Mouse (Mus musculus): Measurements from ENCODE around the gene Pacrg. TPM values are rescaled to one million over a fixed set of nuclear protein-coding genes. Genes with fewer than 3 reads are reported as not detected.

Pacrg gene
- total and polyA plus RNA-seq, 3 experiments: not detected

DNA sequence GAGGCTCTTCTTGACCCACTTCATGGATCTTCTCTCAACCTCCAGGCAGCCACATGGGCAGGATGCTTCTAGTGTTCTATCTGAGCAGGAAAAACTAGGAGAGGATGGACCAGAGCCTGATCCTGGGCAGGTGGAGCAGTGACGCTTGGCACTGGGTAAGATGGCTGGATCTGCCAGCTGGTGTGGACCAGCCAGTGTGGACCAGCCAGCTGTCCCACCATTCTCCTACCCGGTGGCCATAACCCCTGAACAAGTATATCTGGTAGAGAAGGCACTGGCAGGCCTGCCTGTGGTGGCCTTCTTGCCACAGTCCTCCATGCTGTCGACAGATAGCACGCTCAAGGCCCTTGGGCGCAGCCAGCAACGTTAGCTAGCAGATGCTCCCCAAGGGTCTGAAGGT, 443.2 kb downstream of the Pacrg start:
- in situ Hi-C loops (cut with MboI; ENCODE audit: low pct_ligation_motif_present, low pct_unique_long_range_greater_than_20kb, low sequenced_read_pairs): no loop called here
- dilution Hi-C loops (cut with MboI; ENCODE audit: extremely low pct_ligation_motif_present, extremely low pct_unique_long_range_greater_than_20kb, low sequenced_read_pairs): no loop called here

GRCm38 (mm10) chr17:10394855-10395254, 445.3 kb downstream of the Pacrg start:
- H3K4me2 ChIP-seq (ENCODE audit: insufficient read depth, low read depth, poor library complexity, severe bottlenecking): no peak overlapping the region
- dilution Hi-C loops (cut with MboI; ENCODE audit: extremely low pct_ligation_motif_present, extremely low pct_unique_long_range_greater_than_20kb, low sequenced_read_pairs) (no loop called here), in situ Hi-C loops (cut with MboI; ENCODE audit: low pct_ligation_motif_present, low pct_unique_long_range_greater_than_20kb, low sequenced_read_pairs) (no loop called here)
- no peak overlapping the region for H3K4me3 ChIP-seq (replicated peaks in 1 of 3; ENCODE audit: low read depth in 2 of 3, low read length in 2 of 3, poor library complexity in 1 of 3)
- no peaks in the 10 kb centered on the region for H3K36me3 ChIP-seq (replicated peaks in 1 of 2; ENCODE audit: control insufficient read depth in 1 of 2, insufficient read depth in 1 of 2, low read length in 1 of 2)
- no peaks in the 10 kb centered on the region for H3K27me3 ChIP-seq (replicated peaks)
- TF ChIP-seq ZNF384 (IDR thresholded peaks at IDR 0.05; ENCODE audit: low read depth, low read length): no peak
- no peak for TF ChIP-seq POLR2AphosphoS2 (IDR thresholded peaks at IDR 0.05; ENCODE audit: low read depth, low read length)
- TF ChIP-seq MYC (IDR thresholded peaks at IDR 0.05; ENCODE audit: low read depth, low read length): no peak
- TF ChIP-seq EP300 (IDR thresholded peaks at IDR 0.05; ENCODE audit: low read length): no peak
- TF ChIP-seq POLR2A (IDR thresholded peaks at IDR 0.05; ENCODE audit: low read depth, low read length): no peak
- no peak for TF ChIP-seq IRF4 (IDR thresholded peaks at IDR 0.05; ENCODE audit: low read depth, low read length)
- TF ChIP-seq CHD1 (IDR thresholded peaks at IDR 0.05; ENCODE audit: low read depth, low read length): no peak
- TF ChIP-seq MEF2A (IDR thresholded peaks at IDR 0.05; ENCODE audit: borderline replicate concordance, low read depth, low read length): no peak
- TF ChIP-seq E2F4 (IDR thresholded peaks at IDR 0.05; ENCODE audit: insufficient replicate concordance, low read depth, low read length): no peak
- no peak for TF ChIP-seq CTCF (conservative IDR thresholded peaks at IDR 0.05 in 1 of 2, IDR thresholded peaks at IDR 0.05 in 1 of 2; ENCODE audit: low read depth in 2 of 2, low read length in 2 of 2)
- TF ChIP-seq MXI1 (IDR thresholded peaks at IDR 0.05; ENCODE audit: low read depth, low read length): no peak
- no peak for TF ChIP-seq NRF1 (IDR thresholded peaks at IDR 0.05; ENCODE audit: low read depth, low read length)
- no peak for TF ChIP-seq RAD21 (IDR thresholded peaks at IDR 0.05; ENCODE audit: low read depth, low read length)
- no peak for TF ChIP-seq CHD2 (IDR thresholded peaks at IDR 0.05; ENCODE audit: low read length)
- no peak for TF ChIP-seq JUND (conservative IDR thresholded peaks at IDR 0.05; ENCODE audit: low read depth, low read length)
- no peak for TF ChIP-seq USF2 (conservative IDR thresholded peaks at IDR 0.05; ENCODE audit: low read depth, low read length)
- no peak for TF ChIP-seq NELFE (IDR thresholded peaks at IDR 0.05; ENCODE audit: low read depth, low read length)
- TF ChIP-seq ETS1 (conservative IDR thresholded peaks at IDR 0.05; ENCODE audit: low read depth, low read length): no peak
- no peak overlapping the region for H3K27ac ChIP-seq (ENCODE audit: insufficient read depth, low read depth)
- H3K9me3 ChIP-seq (replicated peaks; ENCODE audit: low read length): no peaks in the 10 kb centered on the region
- H3K4me1 ChIP-seq (ENCODE audit: control insufficient read depth in 1 of 2, insufficient read depth in 2 of 2): peaks cover 0 to 20% of the 10 kb centered on the region in 2 experiments; a peak in 2 of 4 replicates
- no peaks in the 10 kb centered on the region for H3K79me2 ChIP-seq (replicated peaks; ENCODE audit: control insufficient read depth, extremely low read depth, insufficient read depth, poor library complexity, severe bottlenecking)
- H3K9ac ChIP-seq (ENCODE audit: insufficient read depth, low read depth): no peak overlapping the region
- no peak for DNase-seq (ENCODE audit: extremely low read depth)

More for the DNA sequence above, 443.2 kb downstream of the Pacrg start:
- DNase-seq (ENCODE audit: extremely low read depth): no peak
- peaks cover 0 to 20% of the 10 kb centered on the region in 2 experiments; a peak in 2 of 4 replicates for H3K4me1 ChIP-seq (ENCODE audit: control insufficient read depth in 1 of 2, insufficient read depth in 2 of 2)
- H3K27ac ChIP-seq (ENCODE audit: insufficient read depth, low read depth): no peak overlapping the region
- no peak overlapping the region for H3K4me2 ChIP-seq (ENCODE audit: insufficient read depth, low read depth, poor library complexity, severe bottlenecking)
- no peak for TF ChIP-seq MAX (IDR thresholded peaks at IDR 0.05; ENCODE audit: low read length)
- no peak for TF ChIP-seq USF2 (conservative IDR thresholded peaks at IDR 0.05; ENCODE audit: low read depth, low read length)
- TF ChIP-seq ZC3H11A (IDR thresholded peaks at IDR 0.05; ENCODE audit: low read depth, low read length): no peak
- no peak for TF ChIP-seq JUND (conservative IDR thresholded peaks at IDR 0.05; ENCODE audit: low read depth, low read length)
- no peak for TF ChIP-seq KAT2A (IDR thresholded peaks at IDR 0.05; ENCODE audit: insufficient replicate concordance, low read length)
- no peak for TF ChIP-seq UBTF (IDR thresholded peaks at IDR 0.05; ENCODE audit: low read depth, low read length)
- no peak for TF ChIP-seq SMC3 (IDR thresholded peaks at IDR 0.05; ENCODE audit: low read depth, low read length)
- TF ChIP-seq MXI1 (IDR thresholded peaks at IDR 0.05; ENCODE audit: low read depth, low read length): no peak
- TF ChIP-seq IRF4 (IDR thresholded peaks at IDR 0.05; ENCODE audit: low read depth, low read length): no peak
- no peak for TF ChIP-seq GABPA (IDR thresholded peaks at IDR 0.05; ENCODE audit: insufficient replicate concordance, low read depth, low read length)
- TF ChIP-seq ZKSCAN1 (IDR thresholded peaks at IDR 0.05; ENCODE audit: borderline replicate concordance, low read depth, low read length): no peak
- no peak for TF ChIP-seq RAD21 (IDR thresholded peaks at IDR 0.05; ENCODE audit: low read depth, low read length)
- no peaks in the 10 kb centered on the region for H3K79me2 ChIP-seq (replicated peaks; ENCODE audit: control insufficient read depth, extremely low read depth, insufficient read depth, poor library complexity, severe bottlenecking)
- H3K9me3 ChIP-seq (replicated peaks; ENCODE audit: low read length): no peaks in the 10 kb centered on the region
- no peak overlapping the region for H3K4me3 ChIP-seq (replicated peaks in 1 of 3; ENCODE audit: low read depth in 2 of 3, low read length in 2 of 3, poor library complexity in 1 of 3)
- no peaks in the 10 kb centered on the region for H3K36me3 ChIP-seq (replicated peaks in 1 of 2; ENCODE audit: control insufficient read depth in 1 of 2, insufficient read depth in 1 of 2, low read length in 1 of 2)
- H3K9ac ChIP-seq (ENCODE audit: insufficient read depth, low read depth): no peak overlapping the region
- no peaks in the 10 kb centered on the region for H3K27me3 ChIP-seq (replicated peaks)
